Mouse (Mus musculus) C2C12 (cell line): ENCODE data around the gene Hnrnph1. TPM values are rescaled to one million over a fixed set of nuclear protein-coding genes. Genes with fewer than 3 reads are reported as not detected.
"Not testable (repeated sequence)": the region's sequence is repeated elsewhere in the genome, so short reads cannot be mapped to it uniquely, and the experiment has no call there.

Source experiments
- H3K27me3 ChIP-seq: one replicate; pipeline ENCODE4 v1.6.1; 2011; ENCODE audit not compliant: control insufficient read depth, insufficient read depth, insufficient read length
- H3K36me3 ChIP-seq: one replicate; pipeline ENCODE4 v1.6.1; 2011; ENCODE audit not compliant: control insufficient read depth, insufficient read depth
- H3K4me3 ChIP-seq: one replicate; pipeline ENCODE4 v1.5.1; 2011; ENCODE audit warnings: mild to moderate bottlenecking, control low read depth; ENCODE audit not compliant: poor library complexity, insufficient read depth, severe bottlenecking
- H3K79me2 ChIP-seq: one replicate; pipeline ENCODE4 v1.6.1; 2011; ENCODE audit not compliant: control insufficient read depth, insufficient read depth
- H3K79me3 ChIP-seq: one replicate; pipeline ENCODE4 v1.6.1; 2011; ENCODE audit warnings: low read depth, control low read depth
- H3ac ChIP-seq: one replicate; pipeline ENCODE3; 2011; ENCODE audit warnings: low read depth; ENCODE audit not compliant: control insufficient read depth, insufficient read length
- CEBPB ChIP-seq: IDR thresholded peaks from one replicate; pipeline ENCODE4 v1.6.1; 2011; ENCODE audit warnings: low read depth, mild to moderate bottlenecking, control low read depth, moderate library complexity
- CTCF ChIP-seq: IDR thresholded peaks from one replicate; pipeline ENCODE4 v1.5.1; 2011; ENCODE audit not compliant: control insufficient read depth, insufficient read depth, insufficient read length
- FOSL1 ChIP-seq: IDR thresholded peaks from one replicate; pipeline ENCODE4 v1.8.0; 2011; ENCODE audit warnings: mild to moderate bottlenecking, low read length; ENCODE audit not compliant: poor library complexity, insufficient read depth, severe bottlenecking
- MAX ChIP-seq: IDR thresholded peaks from one replicate; pipeline ENCODE4 v1.6.1; 2011; ENCODE audit warnings: mild to moderate bottlenecking, control low read depth
- MYOD1 ChIP-seq: IDR thresholded peaks from one replicate; pipeline ENCODE4 v1.6.1; 2011; ENCODE audit warnings: low read depth; ENCODE audit not compliant: control insufficient read depth, insufficient read length
- MYOG ChIP-seq: IDR thresholded peaks from one replicate; pipeline ENCODE4 v1.6.1; 2011; ENCODE audit not compliant: control insufficient read depth, insufficient read length; ENCODE audit errors: extremely low read depth
- USF1 ChIP-seq: IDR thresholded peaks from one replicate; pipeline ENCODE4 v1.6.1; 2011; ENCODE audit warnings: low read depth, mild to moderate bottlenecking, control low read depth, moderate library complexity
- polyA plus RNA-seq: library from polyadenylated mRNA; unstranded; fragments of >200 nt; fragmentation: generic; extraction: Trizol; gene quantifications from one replicate; pipeline ENCODE4 v1.2.1, GENCODE M21; 2012; ENCODE audit warnings: missing spikeins

Gene Hnrnph1
- polyA plus RNA-seq, 1 experiment = 112 TPM

GRCm38 (mm10) chr11:50355395-50355794, 21.4 kb upstream of the Hnrnph1 start:
- TF ChIP-seq FOSL1 (no peak), MAX (no peak), CEBPB (no peak), MYOG (no peak), CTCF (no peak), USF1 (no peak), MYOD1 (no peak)
- no peak overlapping the region for H3K4me3 ChIP-seq
- no peaks in the 10 kb centered on the region for H3K79me3 ChIP-seq
- H3K27me3 ChIP-seq = peaks cover 32% of the 10 kb centered on the region
- H3K79me2 ChIP-seq = no peaks in the 10 kb centered on the region
- no peak overlapping the region for H3ac ChIP-seq
- H3K36me3 ChIP-seq = no peaks in the 10 kb centered on the region

DNA sequence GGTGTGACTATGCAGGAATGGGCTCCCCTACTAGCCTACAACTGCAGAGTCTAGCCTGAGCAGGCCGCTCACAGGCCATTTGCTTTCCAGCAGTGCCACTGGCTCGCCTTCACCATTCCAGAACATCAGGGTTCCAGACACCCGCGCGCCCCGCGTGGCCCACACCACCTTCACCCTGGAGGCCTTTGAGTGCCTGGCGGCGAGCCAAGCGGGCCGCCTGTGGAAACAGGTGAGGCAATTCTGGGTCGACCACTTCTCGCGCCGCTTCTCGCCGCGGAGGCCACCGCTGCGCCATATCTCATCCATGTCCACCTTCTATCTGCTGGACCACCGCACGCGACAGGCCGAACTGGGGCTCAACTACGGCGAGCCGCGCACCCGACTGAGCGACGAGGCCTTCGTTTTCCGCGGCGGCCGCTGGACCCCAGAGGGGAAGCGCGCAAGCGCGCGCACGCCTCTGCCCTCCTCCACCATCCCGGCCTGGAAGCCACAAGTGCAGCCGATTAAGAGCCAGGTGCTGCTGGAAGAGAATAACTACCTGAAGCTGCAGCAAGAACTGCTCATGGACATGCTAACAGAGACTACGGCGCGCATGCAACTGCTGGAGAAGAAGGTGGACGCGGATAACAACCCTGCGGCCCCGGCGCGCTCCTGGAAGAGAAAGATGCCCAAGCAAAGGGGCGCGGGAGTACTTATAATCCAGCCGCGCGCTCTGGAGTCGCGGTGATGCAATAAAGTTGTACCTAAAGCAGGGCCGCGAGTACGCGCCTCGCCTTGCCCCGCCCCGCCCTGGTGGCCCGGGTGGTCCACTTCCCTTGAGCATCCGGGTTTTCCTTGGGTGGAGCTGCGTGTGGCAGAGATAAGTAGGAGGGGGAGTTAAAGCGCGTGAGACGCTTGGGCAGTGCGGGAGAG, 17.6 kb upstream of the Hnrnph1 start:
- no peak overlapping the region for H3ac ChIP-seq
- H3K36me3 ChIP-seq = no peaks in the 10 kb centered on the region
- H3K4me3 ChIP-seq = no peak overlapping the region
- no peak for TF ChIP-seq USF1
- TF ChIP-seq FOSL1 = no peak
- TF ChIP-seq CTCF = no peak
- no peak for TF ChIP-seq CEBPB
- no peak for TF ChIP-seq MYOG
- no peak for TF ChIP-seq MYOD1
- TF ChIP-seq MAX = no peak
- H3K79me2 ChIP-seq = no peaks in the 10 kb centered on the region
- H3K79me3 ChIP-seq = no peaks in the 10 kb centered on the region
- peaks cover 34% of the 10 kb centered on the region for H3K27me3 ChIP-seq

DNA sequence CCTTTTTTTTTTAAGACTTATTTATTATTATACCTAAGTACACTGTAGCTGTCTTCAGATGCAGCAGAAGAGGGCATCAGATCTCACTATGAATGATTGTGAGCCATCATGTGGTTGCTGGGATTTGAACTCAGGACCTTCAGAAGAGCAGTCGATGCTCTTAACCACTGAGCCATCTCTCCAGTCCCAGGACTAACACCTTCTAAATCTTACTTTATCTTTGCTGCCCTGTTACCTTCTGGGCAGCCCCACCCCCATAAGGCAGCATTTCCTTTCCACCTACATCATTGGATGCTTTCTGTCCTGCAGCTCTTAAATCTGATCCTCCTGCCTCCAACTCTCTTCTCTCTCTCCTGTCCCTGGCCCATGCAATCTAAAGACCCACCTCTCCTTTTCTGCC, 15.5 kb upstream of the Hnrnph1 start:
- not testable (repeated sequence) for H3ac ChIP-seq, H3K79me3 ChIP-seq, H3K36me3 ChIP-seq, H3K79me2 ChIP-seq, H3K4me3 ChIP-seq
- peaks cover 34% of the 10 kb centered on the region for H3K27me3 ChIP-seq

DNA sequence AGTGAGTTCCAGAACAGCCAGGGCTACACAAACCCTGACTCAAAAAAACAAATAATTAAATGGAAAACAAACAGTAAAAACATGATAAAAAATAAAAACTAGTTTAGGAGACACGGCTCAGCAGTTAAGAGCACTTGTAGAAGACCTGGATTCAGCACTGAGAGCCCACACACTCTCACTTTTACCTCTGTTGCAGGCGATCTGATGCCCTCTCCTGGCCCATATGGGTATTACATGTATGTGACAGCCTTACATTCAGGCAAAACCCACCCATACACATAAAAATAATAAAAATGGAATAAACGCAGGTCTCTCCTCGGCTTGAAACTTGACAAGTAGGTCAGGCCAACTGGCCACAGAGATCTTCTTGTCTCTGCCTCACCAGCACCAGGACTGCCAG, 12.2 kb upstream of the Hnrnph1 start:
- Histone ChIP-seq H3K79me2 (no peaks in the 10 kb centered on the region), H3K27me3 (peaks cover 4% of the 10 kb centered on the region), H3K79me3 (no peaks in the 10 kb centered on the region), H3K36me3 (no peaks in the 10 kb centered on the region), H3ac (no peak overlapping the region), H3K4me3 (no peak overlapping the region)
- TF ChIP-seq FOSL1 = no peak
- no peak for TF ChIP-seq CEBPB
- TF ChIP-seq CTCF = peak; percentile 41
- no peak for TF ChIP-seq USF1
- TF ChIP-seq MAX = no peak
- TF ChIP-seq MYOD1 = no peak
- no peak for TF ChIP-seq MYOG

DNA sequence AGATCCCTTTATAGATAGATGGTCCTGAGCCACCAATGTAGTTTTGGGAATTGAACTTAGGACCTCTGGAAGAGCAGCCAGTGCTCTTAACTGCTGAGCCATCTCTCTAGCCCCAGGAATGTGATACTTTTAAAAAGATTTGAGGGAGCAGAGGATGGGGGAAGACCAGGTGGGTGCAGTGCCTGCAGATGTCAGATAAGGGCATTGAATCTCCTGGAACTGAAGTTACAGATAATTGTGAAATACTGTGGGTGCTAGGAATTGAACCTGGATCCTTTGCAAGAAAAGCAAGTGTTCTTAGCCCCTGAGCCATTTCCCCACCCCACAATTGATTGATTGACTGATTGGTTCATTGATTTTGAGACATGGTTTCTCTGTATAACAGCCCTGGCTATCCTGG, 11.5 kb upstream of the Hnrnph1 start:
- H3K36me3 ChIP-seq = no peaks in the 10 kb centered on the region
- H3K79me3 ChIP-seq = no peaks in the 10 kb centered on the region
- H3K79me2 ChIP-seq = no peaks in the 10 kb centered on the region
- no peak overlapping the region for H3K4me3 ChIP-seq
- no peak for TF ChIP-seq MYOD1
- TF ChIP-seq MAX = no peak
- TF ChIP-seq MYOG = no peak
- no peak for TF ChIP-seq CTCF
- peaks cover 3% of the 10 kb centered on the region for H3K27me3 ChIP-seq
- no peak overlapping the region for H3ac ChIP-seq

DNA sequence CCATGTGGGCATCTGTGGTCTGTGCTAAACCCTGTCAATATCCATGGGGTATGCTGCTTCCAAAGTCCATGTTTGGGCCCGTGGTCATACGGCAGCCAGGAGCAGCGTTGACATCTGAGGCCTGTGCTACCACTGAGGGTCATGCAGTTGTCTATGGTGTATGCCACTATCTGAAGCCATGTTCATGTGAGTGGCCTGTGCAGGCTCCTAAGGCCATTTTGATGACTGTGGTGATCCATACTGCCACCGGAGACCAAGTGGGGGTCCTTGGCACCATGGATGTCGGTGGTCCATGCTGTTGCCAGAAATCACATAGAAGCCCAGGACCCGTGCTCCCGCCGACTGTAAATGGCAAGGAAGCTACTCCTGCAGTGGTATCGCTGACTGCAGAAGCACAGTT, 9.3 kb upstream of the Hnrnph1 start:
- Histone ChIP-seq H3K79me3 (no peaks in the 10 kb centered on the region), H3K27me3 (no peaks in the 10 kb centered on the region), H3ac (no peak overlapping the region), H3K4me3 (no peak overlapping the region), H3K79me2 (no peaks in the 10 kb centered on the region), H3K36me3 (no peaks in the 10 kb centered on the region)
- TF ChIP-seq FOSL1 (no peak), MYOG (no peak), CTCF (no peak), CEBPB (no peak), USF1 (no peak), MYOD1 (no peak), MAX (no peak)
